ENCODE assay signal across 8 mouse cellular contexts in the genomic region with DNA sequence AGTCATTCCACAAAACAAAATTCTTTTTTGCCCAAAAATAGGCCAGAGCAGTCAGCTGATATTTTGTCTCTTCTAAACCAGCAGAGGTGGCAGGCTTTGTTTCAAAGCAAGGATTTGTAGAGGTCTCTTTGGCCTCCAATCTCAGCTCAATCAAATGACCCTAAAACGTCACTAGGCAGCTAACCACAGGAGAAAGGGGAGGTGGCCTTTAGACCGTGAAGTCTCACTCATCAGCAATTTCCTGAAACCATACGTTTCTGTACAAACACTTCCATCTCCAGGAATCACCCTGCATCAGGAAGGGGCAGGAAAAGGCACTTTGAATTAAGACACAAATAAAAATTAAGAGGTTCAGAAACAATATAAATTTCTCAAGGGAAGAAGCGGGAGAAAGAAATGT. TPM values are rescaled to one million over a fixed set of nuclear protein-coding genes. Genes with fewer than 3 reads are reported as not detected.
A peak's percentile ranks its signal among the peaks of the same experiment; 100 is the strongest.
DNase-seq lines count a peak whose midpoint lies in the region; ATAC-seq and TF ChIP-seq lines count a peak whose summit lies in the region.

No protein-coding gene starts in this region.

- 0 out of 2 replicates have a peak, but pooled peaks cover 3% of the 10 kb centered on the region for H3K4me1 ChIP-seq in heart, embryonic 12.5 days (replicated peaks)
- H3K4me1 ChIP-seq in bone marrow macrophage, adult 2 months (ENCODE audit: control insufficient read depth, insufficient read depth, low read length), result peaks cover 40% of the 10 kb centered on the region
- no peaks in the 10 kb centered on the region for H3K4me1 ChIP-seq in forebrain, embryonic 16.5 days (replicated peaks; ENCODE audit: control insufficient read depth, insufficient read depth, low read length)
- no peaks in the 10 kb centered on the region for H3K4me1 ChIP-seq in kidney, postnatal 0 days (replicated peaks; ENCODE audit: insufficient read depth, low read length)

- no peaks in the 10 kb centered on the region for H3K27me3 ChIP-seq in heart, embryonic 12.5 days (replicated peaks)
- H3K27me3 ChIP-seq in forebrain, embryonic 16.5 days (replicated peaks; ENCODE audit: control insufficient read depth, insufficient read depth, low read length), result no peaks in the 10 kb centered on the region
- no peaks in the 10 kb centered on the region for H3K27me3 ChIP-seq in kidney, postnatal 0 days (ENCODE audit: insufficient read depth, low read length)

- H3K4me2 ChIP-seq in heart, embryonic 12.5 days, result peak overlapping the region; percentile 75
- H3K4me2 ChIP-seq in forebrain, embryonic 16.5 days (ENCODE audit: low read length), result peak overlapping the region; percentile 63
- H3K4me2 ChIP-seq in kidney, postnatal 0 days (ENCODE audit: low read length), result peak overlapping the region; percentile 57

- TF ChIP-seq POLR2A in bone marrow macrophage, adult 2 months (IDR thresholded peaks at IDR 0.05; ENCODE audit: borderline replicate concordance, low read depth, low read length), result no peak

- H3K36me3 ChIP-seq in heart, embryonic 12.5 days, result peaks cover 8% of the 10 kb centered on the region
- no peaks in the 10 kb centered on the region; the same call in 1 of the 2 replicates for H3K36me3 ChIP-seq in forebrain, embryonic 16.5 days (ENCODE audit: control insufficient read depth, insufficient read depth)
- 0 out of 2 replicates have a peak, but pooled peaks cover 2% of the 10 kb centered on the region for H3K36me3 ChIP-seq in kidney, postnatal 0 days (ENCODE audit: insufficient read depth, low read length)

- WGBS in heart, embryonic 12.5 days, result 0% methylated on average over 4 of the region's 4 CpGs
- WGBS in forebrain, embryonic 16.5 days, result under 1% methylated on average over 4 of the region's 4 CpGs
- 0% methylated on average over 4 of the region's 4 CpGs for WGBS in kidney, postnatal 0 days

- 0 out of 2 replicates have a peak overlapping the region, but pooled peaks have one; percentile 42 for H3K27ac ChIP-seq in heart, embryonic 12.5 days (ENCODE audit: poor library complexity, severe bottlenecking)
- peak overlapping the region; percentile 96 for H3K27ac ChIP-seq in bone marrow macrophage, adult 2 months (ENCODE audit: insufficient read depth, low read depth, low read length)
- peak overlapping the region; percentile 53; the same call in 1 of the 2 replicates for H3K27ac ChIP-seq in forebrain, embryonic 16.5 days (ENCODE audit: low read length)
- H3K27ac ChIP-seq in kidney, postnatal 0 days, result peak overlapping the region; percentile 78

- DNase-seq in heart, postnatal 25 days (ENCODE audit: low spot score), result no peak
- DNase-seq in kidney, postnatal 0 days (ENCODE audit: low spot score), result peak; percentile 81
- DNase-seq in mesoderm, embryonic 11.5 days (ENCODE audit: low read depth, low spot score), result peak; percentile 65
- no peak for DNase-seq in layer of hippocampus, adult 9-10 months (ENCODE audit: low spot score)
- DNase-seq in thymus, postnatal 36 days, result no peak

- H3K9me3 ChIP-seq in heart, embryonic 12.5 days (replicated peaks), result no peaks in the 10 kb centered on the region
- H3K9me3 ChIP-seq in forebrain, embryonic 16.5 days (ENCODE audit: control insufficient read depth, low read length), result no peaks in the 10 kb centered on the region
- H3K9me3 ChIP-seq in kidney, postnatal 0 days (replicated peaks; ENCODE audit: low read length), result no peaks in the 10 kb centered on the region

- peak overlapping the region; percentile 63 for H3K4me3 ChIP-seq in heart, embryonic 12.5 days
- H3K4me3 ChIP-seq in bone marrow macrophage, adult 2 months (ENCODE audit: insufficient read depth, low read length), result peak overlapping the region; percentile 83
- H3K4me3 ChIP-seq in forebrain, embryonic 16.5 days (replicated peaks; ENCODE audit: low read length), result peak overlapping the region; percentile 61
- H3K4me3 ChIP-seq in kidney, postnatal 0 days (replicated peaks; ENCODE audit: low read depth, low read length), result peak overlapping the region; percentile 59

- intact Hi-C loops in heart, postnatal 25 days (cut with DNase I), result loop anchor here (2.0 to 5.0 kb wide), 3 partner anchors 48 to 106 kb away; a partner anchor contains a TSS

- no peak for TF ChIP-seq CTCF in bone marrow macrophage, adult 2 months (IDR thresholded peaks at IDR 0.05; ENCODE audit: low read depth, low read length)
- TF ChIP-seq CTCF in kidney, postnatal 0 days (IDR thresholded peaks at IDR 0.05; ENCODE audit: low read depth), result no peak; the same call in 1 of the 2 replicates

- ATAC-seq in heart, embryonic 12.5 days (ENCODE audit: insufficient number of reproducible peaks, low FRiP score), result peak; percentile 30; the same call in 1 of the 2 replicates
- ATAC-seq in forebrain, embryonic 16.5 days, result peak; percentile 54
- ATAC-seq in kidney, postnatal 0 days (replicated peaks; ENCODE audit: low FRiP score, low read depth), result peak; percentile 74

- H3K9ac ChIP-seq in heart, embryonic 12.5 days, result peak overlapping the region; percentile 67
- H3K9ac ChIP-seq in forebrain, embryonic 16.5 days (replicated peaks; ENCODE audit: low read depth, low read length), result peak overlapping the region; percentile 55
- peak overlapping the region; percentile 53; the same call in 1 of the 2 replicates for H3K9ac ChIP-seq in kidney, postnatal 0 days (ENCODE audit: low read depth, low read length)

RNA-seq across cellular contexts. Expression of a gene that starts 0.5 kb away (rescaled TPM):
- 47.2 and 47.5 TPM in 2 replicates for polyA plus RNA-seq in heart, embryonic 12.5 days (2016; fragmentation: Nextera tagmentation; extraction: Ambion mirVana)
- total RNA-seq in heart, postnatal 25 days (2021), result 10 to 100 TPM; 16.8 to 20.3 TPM
- polyA plus RNA-seq in bone marrow macrophage, adult 2 months (2012; ENCODE audit: insufficient read depth, insufficient read length, missing spikeins), result 259 and 279 TPM in 2 replicates
- 33.7 and 36.2 TPM in 2 replicates for polyA plus RNA-seq in forebrain, embryonic 16.5 days (2015; fragmentation: Nextera tagmentation; extraction: Ambion mirVana)
- 149 and 169 TPM in 2 replicates for polyA plus RNA-seq in kidney, postnatal 0 days (2015; fragmentation: Nextera tagmentation; extraction: Ambion mirVana)

RNA-seq across cellular contexts. Expression of a gene that starts 11.9 kb away (rescaled TPM):
- not detected in 2 replicates for polyA plus RNA-seq in heart, embryonic 12.5 days (2016; fragmentation: Nextera tagmentation; extraction: Ambion mirVana)
- not detected for total RNA-seq in heart, postnatal 25 days (2021)
- not detected in 2 replicates for polyA plus RNA-seq in bone marrow macrophage, adult 2 months (2012; ENCODE audit: insufficient read depth, insufficient read length, missing spikeins)
- polyA plus RNA-seq in forebrain, embryonic 16.5 days (2015; fragmentation: Nextera tagmentation; extraction: Ambion mirVana), result not detected in 2 replicates
- not detected in 2 replicates for polyA plus RNA-seq in kidney, postnatal 0 days (2015; fragmentation: Nextera tagmentation; extraction: Ambion mirVana)

RNA-seq across cellular contexts. Expression of a gene that starts 15.2 kb away (rescaled TPM):
- polyA plus RNA-seq in heart, embryonic 12.5 days (2016; fragmentation: Nextera tagmentation; extraction: Ambion mirVana), result 15.5 and 16.1 TPM in 2 replicates
- 1 to 10 TPM; 4.6 to 4.9 TPM for total RNA-seq in heart, postnatal 25 days (2021)
- 6.0 and 7.2 TPM in 2 replicates for polyA plus RNA-seq in bone marrow macrophage, adult 2 months (2012; ENCODE audit: insufficient read depth, insufficient read length, missing spikeins)
- 27.1 and 28.1 TPM in 2 replicates for polyA plus RNA-seq in forebrain, embryonic 16.5 days (2015; fragmentation: Nextera tagmentation; extraction: Ambion mirVana)
- 10.9 and 12.1 TPM in 2 replicates for polyA plus RNA-seq in kidney, postnatal 0 days (2015; fragmentation: Nextera tagmentation; extraction: Ambion mirVana)

RNA-seq across cellular contexts. Expression of a gene that starts 44.4 kb away (rescaled TPM):
- 15.2 and 15.3 TPM in 2 replicates for polyA plus RNA-seq in heart, embryonic 12.5 days (2016; fragmentation: Nextera tagmentation; extraction: Ambion mirVana)
- total RNA-seq in heart, postnatal 25 days (2021), result 10 to 100 TPM; 20.5 to 22.7 TPM
- 85.2 and 95.7 TPM in 2 replicates for polyA plus RNA-seq in bone marrow macrophage, adult 2 months (2012; ENCODE audit: insufficient read depth, insufficient read length, missing spikeins)
- 3.7 and 3.8 TPM in 2 replicates for polyA plus RNA-seq in forebrain, embryonic 16.5 days (2015; fragmentation: Nextera tagmentation; extraction: Ambion mirVana)
- polyA plus RNA-seq in kidney, postnatal 0 days (2015; fragmentation: Nextera tagmentation; extraction: Ambion mirVana), result 17.6 and 18.3 TPM in 2 replicates

Comparison
In these comparisons a context has a peak if more than half of its experiments do, and no peak if none do; other contexts are left out.
1. H3K27ac ChIP-seq: peak in every context shown above with its lines; median percentile 96 in bone marrow macrophage, adult 2 months; 78 in kidney, postnatal 0 days; 53 in forebrain, embryonic 16.5 days; 42 in heart, embryonic 12.5 days.
2. DNase-seq: peak in kidney, postnatal 0 days (single experiment) and mesoderm, embryonic 11.5 days (single experiment); none in heart, postnatal 25 days (single experiment), layer of hippocampus, adult 9-10 months (single experiment) and thymus, postnatal 36 days (0 of 2).
3. Peak in every context shown above with its lines, with median percentiles within 50 percentile points of each other: ATAC-seq, H3K4me2 ChIP-seq, H3K4me3 ChIP-seq and H3K9ac ChIP-seq.